Mouse (Mus musculus): ENCODE measurements at regions not wholly inside any gene's neighbourhood (a gene's known extent, or its start where the extent isn't known, plus 50 kb on each side); places are given as distances from the start of the nearest gene placed in this dataset.
"Not testable (repeated sequence)": the region's sequence is repeated elsewhere in the genome, so short reads cannot be mapped to it uniquely, and the experiment has no call there.

- DNase-seq (ENCODE audit: extremely low spot score in 1 of 2, low spot score in 1 of 2), result peak; percentile 36 to 65
Measured at GRCm38 (mm10) chr9:11206829-11207228, 302.3 kb upstream of the Cntn5 start.

- no peak for DNase-seq (ENCODE audit: extremely low spot score in 1 of 2, low spot score in 1 of 2)
Measured at GRCm38 (mm10) chr9:11206267-11206666, 301.7 kb upstream of the Cntn5 start.

GRCm38 (mm10) chr9:11192183-11192582 is 287.6 kb upstream of the Cntn5 start:
- no peak for DNase-seq (ENCODE audit: extremely low spot score in 1 of 2, low spot score in 1 of 2)

GRCm38 (mm10) chr9:11145799-11146198 is 241.2 kb upstream of the Cntn5 start:
- DNase-seq (ENCODE audit: extremely low spot score in 1 of 2, low spot score in 1 of 2), result no peak

- no peak for DNase-seq (ENCODE audit: extremely low spot score in 1 of 2, low spot score in 1 of 2)
Measured at GRCm38 (mm10) chr9:11126833-11127232, 222.3 kb upstream of the Cntn5 start.

GRCm38 (mm10) chr9:11119153-11119552 is 214.6 kb upstream of the Cntn5 start:
- no peak for DNase-seq (ENCODE audit: extremely low spot score in 1 of 2, low spot score in 1 of 2)

- DNase-seq (ENCODE audit: extremely low spot score in 1 of 2, low spot score in 1 of 2), result not testable (repeated sequence)
Measured at GRCm38 (mm10) chr9:11107828-11108227, 203.3 kb upstream of the Cntn5 start.

GRCm38 (mm10) chr9:11107212-11107611 is 202.6 kb upstream of the Cntn5 start:
- not testable (repeated sequence) for DNase-seq (ENCODE audit: extremely low spot score in 1 of 2, low spot score in 1 of 2)

GRCm38 (mm10) chr9:11106268-11106667 is 201.7 kb upstream of the Cntn5 start:
- DNase-seq (ENCODE audit: extremely low spot score in 1 of 2, low spot score in 1 of 2), result no peak

- no peak for DNase-seq (ENCODE audit: extremely low spot score in 1 of 2, low spot score in 1 of 2)
Measured at GRCm38 (mm10) chr9:11103448-11103847, 198.9 kb upstream of the Cntn5 start.

- DNase-seq (ENCODE audit: extremely low spot score in 1 of 2, low spot score in 1 of 2), result no peak
Measured at GRCm38 (mm10) chr9:11092874-11093273, 188.3 kb upstream of the Cntn5 start.

- DNase-seq (ENCODE audit: extremely low spot score in 1 of 2, low spot score in 1 of 2), result not testable (repeated sequence)
Measured at GRCm38 (mm10) chr9:11067125-11067524, 162.6 kb upstream of the Cntn5 start.

- DNase-seq (ENCODE audit: extremely low spot score in 1 of 2, low spot score in 1 of 2), result no peak
Measured at GRCm38 (mm10) chr9:11062856-11063255, 158.3 kb upstream of the Cntn5 start.

Measured in frontal cortex, adult 2 months (tissue).